Mouse (Mus musculus) hindbrain, embryonic 12.5 days (tissue): ENCODE results near the gene Lep. TPM values are rescaled to one million over a fixed set of nuclear protein-coding genes. Genes with fewer than 3 reads are reported as not detected.

Experiments used
- ATAC-seq: fragments of 200-750 bp; cut with Nextera tagmentation; 2 replicates; pipeline ENCODE4 v1.8.0; 2017; ENCODE audit warnings: moderate TSS enrichment; ENCODE audit not compliant: low FRiP score
- H3K27ac ChIP-seq: fragments of 300-500 bp; sonication (generic); 2 replicates; pipeline ENCODE4 v1.5.1; 2016; ENCODE audit warnings: mild to moderate bottlenecking
- H3K27me3 ChIP-seq: fragments of 300-500 bp; sonication (generic); 2 replicates; pipeline ENCODE4 v1.6.1; 2016; ENCODE audit warnings: mild to moderate bottlenecking
- H3K36me3 ChIP-seq: fragments of 300-500 bp; sonication (generic); 2 replicates; pipeline ENCODE4 v1.6.1; 2016; ENCODE audit warnings: mild to moderate bottlenecking
- H3K4me1 ChIP-seq: fragments of 300-500 bp; sonication (generic); 2 replicates; pipeline ENCODE4 v1.6.1; 2016
- H3K4me2 ChIP-seq: fragments of 300-500 bp; sonication (generic); replicated peaks from 2 replicates; pipeline ENCODE4 v1.6.1; 2016; ENCODE audit warnings: mild to moderate bottlenecking
- H3K4me3 ChIP-seq: fragments of 300-500 bp; sonication (generic); 2 replicates; pipeline ENCODE4 v1.5.1; 2016; ENCODE audit warnings: mild to moderate bottlenecking
- H3K9ac ChIP-seq: fragments of 300-500 bp; sonication (generic); 2 replicates; pipeline ENCODE4 v1.6.1; 2016; ENCODE audit warnings: mild to moderate bottlenecking, moderate library complexity
- H3K9me3 ChIP-seq: fragments of 300-500 bp; sonication (generic); replicated peaks from 2 replicates; pipeline ENCODE4 v1.6.1; 2016; ENCODE audit warnings: mild to moderate bottlenecking
- WGBS: fragments of 180-500 bp; shearing (Covaris S2); methylation state at CpG from one replicate; pipeline ENCODE4 v1.1.7; 2016; 5-methylcytosine and 5-hydroxymethylcytosine counted together
- polyA plus RNA-seq: library from polyadenylated mRNA; unstranded; fragments of >200 nt; fragmentation: Nextera tagmentation; extraction: Ambion mirVana; gene quantifications from 2 replicates; pipeline ENCODE4 v1.2.1, GENCODE M21; 2016

Lep gene
- polyA plus RNA-seq, 1 experiment from 2014 or later, result not detected

- H3K9ac ChIP-seq, result no peak overlapping the region
- H3K27me3 ChIP-seq, result no peaks in the 10 kb centered on the region
- H3K4me2 ChIP-seq, result no peak overlapping the region
- peaks cover 5% of the 10 kb centered on the region; the same call in 1 of the 2 replicates for H3K4me1 ChIP-seq
- H3K27ac ChIP-seq, result no peak overlapping the region
- no peaks in the 10 kb centered on the region for H3K36me3 ChIP-seq
- no peaks in the 10 kb centered on the region for H3K9me3 ChIP-seq
- WGBS, result 79% methylated on average over 7 of the region's 7 CpGs
- no peak overlapping the region for H3K4me3 ChIP-seq
- ATAC-seq, result no peak
Observed at GRCm38 (mm10) chr6:29056377-29056776, 3.6 kb upstream of the Lep start.

- H3K4me1 ChIP-seq, result 0 out of 2 replicates have a peak, but pooled peaks cover 7% of the 10 kb centered on the region
- H3K27me3 ChIP-seq, result no peaks in the 10 kb centered on the region
- H3K36me3 ChIP-seq, result no peaks in the 10 kb centered on the region
- 72% methylated on average over 8 of the region's 8 CpGs for WGBS
- no peaks in the 10 kb centered on the region for H3K9me3 ChIP-seq
- no peak overlapping the region for H3K4me2 ChIP-seq
- no peak overlapping the region for H3K27ac ChIP-seq
- no peak for ATAC-seq
- no peak overlapping the region for H3K9ac ChIP-seq
- H3K4me3 ChIP-seq, result no peak overlapping the region
Observed at GRCm38 (mm10) chr6:29066389-29066790, 6.4 kb downstream of the Lep start.

- Histone ChIP-seq H3K36me3 (no peaks in the 10 kb centered on the region), H3K27ac (no peak overlapping the region), H3K4me3 (no peak overlapping the region), H3K4me1 (no peaks in the 10 kb centered on the region), H3K27me3 (no peaks in the 10 kb centered on the region), H3K9ac (no peak overlapping the region), H3K4me2 (no peak overlapping the region), H3K9me3 (no peaks in the 10 kb centered on the region)
- WGBS, result 88% methylated on average over 4 of the region's 4 CpGs
- ATAC-seq, result no peak
Observed at GRCm38 (mm10) chr6:29072258-29072657, 12.2 kb downstream of the Lep start.

- no peaks in the 10 kb centered on the region for H3K27me3 ChIP-seq
- no peak overlapping the region for H3K4me2 ChIP-seq
- H3K4me3 ChIP-seq, result no peak overlapping the region
- 73% methylated on average over 11 of the region's 11 CpGs for WGBS
- H3K9ac ChIP-seq, result no peak overlapping the region
- H3K36me3 ChIP-seq, result no peaks in the 10 kb centered on the region
- no peak overlapping the region for H3K27ac ChIP-seq
- H3K9me3 ChIP-seq, result no peaks in the 10 kb centered on the region
- ATAC-seq, result no peak
- no peaks in the 10 kb centered on the region for H3K4me1 ChIP-seq
Observed at GRCm38 (mm10) chr6:29073462-29074132, 13.6 kb downstream of the Lep start.

- Histone ChIP-seq H3K4me1 (no peaks in the 10 kb centered on the region), H3K4me3 (no peak overlapping the region), H3K27me3 (no peaks in the 10 kb centered on the region), H3K9ac (no peak overlapping the region), H3K36me3 (no peaks in the 10 kb centered on the region), H3K4me2 (no peak overlapping the region), H3K27ac (no peak overlapping the region), H3K9me3 (no peaks in the 10 kb centered on the region)
- no peak for ATAC-seq
Observed at GRCm38 (mm10) chr6:29074133-29074469, 14.1 kb downstream of the Lep start.

GRCm38 (mm10) chr6:29079291-29079690 lies 19.3 kb downstream of the Lep start:
- H3K4me2 ChIP-seq, result no peak overlapping the region
- H3K9me3 ChIP-seq, result no peaks in the 10 kb centered on the region
- no peak overlapping the region for H3K4me3 ChIP-seq
- no peaks in the 10 kb centered on the region for H3K4me1 ChIP-seq
- H3K27me3 ChIP-seq, result no peaks in the 10 kb centered on the region
- no peak overlapping the region for H3K9ac ChIP-seq
- no peak for ATAC-seq
- no peak overlapping the region for H3K27ac ChIP-seq
- no peaks in the 10 kb centered on the region for H3K36me3 ChIP-seq
- WGBS, result 69% methylated on average over 4 of the region's 4 CpGs

- Histone ChIP-seq H3K9me3 (no peaks in the 10 kb centered on the region), H3K4me2 (no peak overlapping the region), H3K4me3 (no peak overlapping the region), H3K27me3 (no peaks in the 10 kb centered on the region), H3K9ac (no peak overlapping the region), H3K27ac (no peak overlapping the region), H3K36me3 (no peaks in the 10 kb centered on the region), H3K4me1 (no peaks in the 10 kb centered on the region)
- no peak for ATAC-seq
- 82% methylated on average over 10 of the region's 10 CpGs for WGBS
Observed at GRCm38 (mm10) chr6:29081826-29082363, 21.9 kb downstream of the Lep start.

- Histone ChIP-seq H3K27me3 (no peaks in the 10 kb centered on the region), H3K9ac (no peak overlapping the region), H3K4me1 (no peaks in the 10 kb centered on the region), H3K4me3 (no peak overlapping the region), H3K27ac (no peak overlapping the region), H3K9me3 (no peaks in the 10 kb centered on the region), H3K4me2 (no peak overlapping the region), H3K36me3 (no peaks in the 10 kb centered on the region)
- WGBS, result 46% methylated on average over 9 of the region's 9 CpGs
- peak; percentile 35; the same call in 1 of the 2 replicates for ATAC-seq
Observed at GRCm38 (mm10) chr6:29082776-29083354, 22.8 kb downstream of the Lep start.

- Histone ChIP-seq H3K9ac (no peak overlapping the region), H3K27me3 (no peaks in the 10 kb centered on the region), H3K9me3 (no peaks in the 10 kb centered on the region), H3K36me3 (no peaks in the 10 kb centered on the region), H3K27ac (no peak overlapping the region), H3K4me1 (no peaks in the 10 kb centered on the region), H3K4me3 (no peak overlapping the region), H3K4me2 (no peak overlapping the region)
- no peak for ATAC-seq
- 65% methylated on average over 7 of the region's 7 CpGs for WGBS
Observed at GRCm38 (mm10) chr6:29084401-29084800, 24.4 kb downstream of the Lep start.

- 72% methylated on average over 7 of the region's 7 CpGs for WGBS
- H3K36me3 ChIP-seq, result no peaks in the 10 kb centered on the region
- H3K4me3 ChIP-seq, result no peak overlapping the region
- no peak for ATAC-seq
- no peaks in the 10 kb centered on the region for H3K27me3 ChIP-seq
- no peak overlapping the region for H3K27ac ChIP-seq
- no peaks in the 10 kb centered on the region for H3K9me3 ChIP-seq
- no peak overlapping the region for H3K4me2 ChIP-seq
- no peak overlapping the region for H3K9ac ChIP-seq
- no peaks in the 10 kb centered on the region for H3K4me1 ChIP-seq
Observed at GRCm38 (mm10) chr6:29087921-29088709, 28.1 kb downstream of the Lep start.

- WGBS, result 82% methylated on average over 7 of the region's 7 CpGs
- H3K4me3 ChIP-seq, result no peak overlapping the region
- H3K9me3 ChIP-seq, result no peaks in the 10 kb centered on the region
- H3K4me1 ChIP-seq, result no peaks in the 10 kb centered on the region
- no peak overlapping the region for H3K9ac ChIP-seq
- H3K4me2 ChIP-seq, result no peak overlapping the region
- no peak overlapping the region for H3K27ac ChIP-seq
- H3K27me3 ChIP-seq, result no peaks in the 10 kb centered on the region
- no peaks in the 10 kb centered on the region for H3K36me3 ChIP-seq
- no peak for ATAC-seq
Observed at GRCm38 (mm10) chr6:29092234-29092633, 32.2 kb downstream of the Lep start.

- no peaks in the 10 kb centered on the region for H3K4me1 ChIP-seq
- no peak overlapping the region for H3K4me3 ChIP-seq
- no peaks in the 10 kb centered on the region for H3K36me3 ChIP-seq
- H3K27ac ChIP-seq, result no peak overlapping the region
- H3K9ac ChIP-seq, result no peak overlapping the region
- no peaks in the 10 kb centered on the region for H3K27me3 ChIP-seq
- no peak for ATAC-seq
- 64% methylated on average over 11 of the region's 11 CpGs for WGBS
- no peak overlapping the region for H3K4me2 ChIP-seq
- H3K9me3 ChIP-seq, result no peaks in the 10 kb centered on the region
Observed at GRCm38 (mm10) chr6:29092904-29093303, 32.9 kb downstream of the Lep start.
